25 mouse cellular contexts compared by ENCODE assay signal in genomic region chr14:57135265-57135664, GRCm38 (mm10). TPM values are rescaled to one million over a fixed set of nuclear protein-coding genes. Genes with fewer than 3 reads are reported as not detected.
DNase-seq lines count a peak whose midpoint lies in the region; ATAC-seq and TF ChIP-seq lines count a peak whose summit lies in the region.
"Had no signal": no experiment of that assay in that cellular context is flagged by ENCODE, and none has a peak within 500 bp of the region (broad histone marks: within the 10 kb centered on the region; RNA-seq: fewer than 3 reads in every experiment).

No protein-coding gene starts in this region.

- DNase-seq in kidney, postnatal 14 days = no peak
- DNase-seq in lung, postnatal 0 days (ENCODE audit: low spot score) = peak; percentile 37
- DNase-seq in lung, adult 18-20 months = no peak
- no peak for DNase-seq in neural tube, embryonic 10.5 days (ENCODE audit: extremely low spot score, low spot score)
- DNase-seq: adrenal gland, adult 8-10 months; adrenal gland, postnatal 14 days; adrenal gland, postnatal 36 days; B cell, adult 2 months; cerebellum, adult 11-12 months; cerebellum, adult 2 months; cerebellum, adult 9-10 months; cerebellum, postnatal 10 days; cerebellum, postnatal 25 days had no signal

- H3K4me2 ChIP-seq in kidney, embryonic 15.5 days = no peak overlapping the region
- no peak overlapping the region for H3K4me2 ChIP-seq in lung, postnatal 0 days (replicated peaks; ENCODE audit: low read depth, low read length)
- H3K4me2 ChIP-seq in neural tube, embryonic 12.5 days (replicated peaks) = no peak overlapping the region
- H3K4me2 ChIP-seq: embryonic facial prominence, embryonic 12.5 days; forebrain, embryonic 13.5 days; forebrain, embryonic 15.5 days had no signal

- peak; percentile 37; the same call in 1 of the 2 replicates for TF ChIP-seq EP300 in lung, postnatal 0 days (IDR thresholded peaks at IDR 0.05)

- no peak overlapping the region for H3K27ac ChIP-seq in kidney, embryonic 15.5 days
- H3K27ac ChIP-seq in lung, postnatal 0 days (ENCODE audit: low read length) = no peak overlapping the region
- no peak overlapping the region for H3K27ac ChIP-seq in neural tube, embryonic 12.5 days
- H3K27ac ChIP-seq: embryonic facial prominence, embryonic 10.5 days; embryonic facial prominence, embryonic 12.5 days; forebrain, embryonic 13.5 days; forebrain, embryonic 15.5 days had no signal

- peaks cover 54% of the 10 kb centered on the region for H3K27me3 ChIP-seq in kidney, embryonic 15.5 days
- H3K27me3 ChIP-seq in lung, postnatal 0 days (replicated peaks; ENCODE audit: insufficient read depth, low read length) = peaks cover 13% of the 10 kb centered on the region; the same call in 1 of the 2 replicates
- H3K27me3 ChIP-seq in neural tube, embryonic 12.5 days (replicated peaks) = peaks cover 55% of the 10 kb centered on the region

- no peaks in the 10 kb centered on the region for H3K9me3 ChIP-seq in kidney, embryonic 15.5 days (replicated peaks)
- H3K9me3 ChIP-seq in lung, postnatal 0 days (ENCODE audit: low read length) = no peaks in the 10 kb centered on the region
- H3K9me3 ChIP-seq in neural tube, embryonic 12.5 days = no peaks in the 10 kb centered on the region
- H3K9me3 ChIP-seq: embryonic facial prominence, embryonic 10.5 days; embryonic facial prominence, embryonic 12.5 days; forebrain, embryonic 13.5 days; forebrain, embryonic 15.5 days; G1E had no signal

- no peaks in the 10 kb centered on the region for H3K36me3 ChIP-seq in kidney, embryonic 15.5 days
- H3K36me3 ChIP-seq in lung, postnatal 0 days (ENCODE audit: insufficient read depth, low read length) = no peaks in the 10 kb centered on the region
- H3K36me3 ChIP-seq in neural tube, embryonic 12.5 days = no peaks in the 10 kb centered on the region
- H3K36me3 ChIP-seq: embryonic facial prominence, embryonic 10.5 days; embryonic facial prominence, embryonic 12.5 days; forebrain, embryonic 15.5 days; G1E had no signal

- WGBS in kidney, embryonic 15.5 days = 35% methylated on average over 8 of the region's 8 CpGs
- WGBS in lung, postnatal 0 days = 55% methylated on average over 8 of the region's 8 CpGs
- 15% methylated on average over 8 of the region's 8 CpGs for WGBS in neural tube, embryonic 12.5 days

- no peak for TF ChIP-seq CTCF in lung, postnatal 0 days (IDR thresholded peaks at IDR 0.05)

- peaks cover 19% of the 10 kb centered on the region for H3K4me1 ChIP-seq in kidney, embryonic 15.5 days
- no peaks in the 10 kb centered on the region for H3K4me1 ChIP-seq in lung, postnatal 0 days (ENCODE audit: insufficient read depth, low read depth, low read length)
- H3K4me1 ChIP-seq in neural tube, embryonic 12.5 days = peaks cover 24% of the 10 kb centered on the region

- peak; percentile 52; the same call in 1 of the 2 replicates for ATAC-seq in kidney, embryonic 15.5 days (replicated peaks; ENCODE audit: low FRiP score)
- ATAC-seq in lung, postnatal 0 days = peak; percentile 46; the same call in 1 of the 2 replicates
- peak; percentile 55; the same call in 1 of the 2 replicates for ATAC-seq in neural tube, embryonic 12.5 days (ENCODE audit: low FRiP score, low read depth)
- ATAC-seq: activated CD4-positive, CD25-positive, alpha-beta regulatory T cell, adult 4 months; CD4-positive, CD25-positive, alpha-beta regulatory T cell, adult 4 months; forebrain, embryonic 13.5 days; forebrain, embryonic 15.5 days; Patski had no signal

- no peak overlapping the region for H3K4me3 ChIP-seq in kidney, embryonic 15.5 days (replicated peaks)
- H3K4me3 ChIP-seq in lung, postnatal 0 days (ENCODE audit: low read depth, low read length) = no peak overlapping the region
- H3K4me3 ChIP-seq in neural tube, embryonic 12.5 days = no peak overlapping the region
- H3K4me3 ChIP-seq: embryonic facial prominence, embryonic 10.5 days; embryonic facial prominence, embryonic 12.5 days; forebrain, embryonic 13.5 days; forebrain, embryonic 15.5 days had no signal

- no peak overlapping the region for H3K9ac ChIP-seq in kidney, embryonic 15.5 days
- H3K9ac ChIP-seq in lung, postnatal 0 days (replicated peaks; ENCODE audit: low read depth) = no peak overlapping the region
- no peak overlapping the region for H3K9ac ChIP-seq in neural tube, embryonic 12.5 days
- H3K9ac ChIP-seq: embryonic facial prominence, embryonic 12.5 days; forebrain, embryonic 13.5 days; forebrain, embryonic 15.5 days had no signal

RNA-seq across cellular contexts. Expression of gene Gjb6, which starts 1.9 kb away (rescaled TPM):
- polyA plus RNA-seq in kidney, embryonic 15.5 days (2015; fragmentation: Nextera tagmentation; extraction: Ambion mirVana) = 0.44 and 0.52 TPM in 2 replicates
- 9.2 and 13.2 TPM in 2 replicates for polyA plus RNA-seq in lung, postnatal 0 days (2015; fragmentation: Nextera tagmentation; extraction: Ambion mirVana)
- polyA plus RNA-seq in neural tube, embryonic 12.5 days (2016; fragmentation: Nextera tagmentation; extraction: Ambion mirVana) = 9.5 and 10.5 TPM in 2 replicates
- polyA plus RNA-seq: activated CD4-positive, CD25-positive, alpha-beta regulatory T cell, adult 4 months; G1E; Patski had no signal

RNA-seq across cellular contexts. Expression of gene Gm4491, which starts 19.6 kb away (rescaled TPM):
- polyA plus RNA-seq in kidney, embryonic 15.5 days (2015; fragmentation: Nextera tagmentation; extraction: Ambion mirVana) = not detected in 2 replicates
- polyA plus RNA-seq in lung, postnatal 0 days (2015; fragmentation: Nextera tagmentation; extraction: Ambion mirVana) = not detected in 2 replicates
- not detected in 2 replicates for polyA plus RNA-seq in neural tube, embryonic 12.5 days (2016; fragmentation: Nextera tagmentation; extraction: Ambion mirVana)
- polyA plus RNA-seq: activated CD4-positive, CD25-positive, alpha-beta regulatory T cell, adult 4 months; embryonic facial prominence, embryonic 10.5 days; embryonic facial prominence, embryonic 12.5 days; embryonic facial prominence, embryonic 14.5 days; forebrain, embryonic 11.5 days; forebrain, embryonic 13.5 days; forebrain, embryonic 15.5 days; G1E; Patski had no signal

RNA-seq across cellular contexts. Expression of gene Gjb2, which starts 30.8 kb away (rescaled TPM):
- 4.5 and 5.1 TPM in 2 replicates for polyA plus RNA-seq in kidney, embryonic 15.5 days (2015; fragmentation: Nextera tagmentation; extraction: Ambion mirVana)
- polyA plus RNA-seq in lung, postnatal 0 days (2015; fragmentation: Nextera tagmentation; extraction: Ambion mirVana) = 1.1 and 1.4 TPM in 2 replicates
- polyA plus RNA-seq in neural tube, embryonic 12.5 days (2016; fragmentation: Nextera tagmentation; extraction: Ambion mirVana) = 25.3 and 29.6 TPM in 2 replicates
- polyA plus RNA-seq: G1E had no signal
